Mouse (Mus musculus): ENCODE data around the gene Msi2. TPM values are rescaled to one million over a fixed set of nuclear protein-coding genes. Genes with fewer than 3 reads are reported as not detected.
A peak's percentile ranks its signal among the peaks of the same experiment; 100 is the strongest.

The Msi2 gene
- total RNA-seq, 1 experiment from 2014 or later = 189 TPM

GRCm38 (mm10) chr11:88307616-88308543, 410.4 kb downstream of the Msi2 start:
- no peak for DNase-seq

- DNase-seq = no peak
These were observed 412.6 kb downstream of the Msi2 start for GRCm38 (mm10) chr11:88305759-88306158.

- DNase-seq = peak; percentile 31
These were observed 416.7 kb downstream of the Msi2 start for GRCm38 (mm10) chr11:88301619-88302018.

DNA sequence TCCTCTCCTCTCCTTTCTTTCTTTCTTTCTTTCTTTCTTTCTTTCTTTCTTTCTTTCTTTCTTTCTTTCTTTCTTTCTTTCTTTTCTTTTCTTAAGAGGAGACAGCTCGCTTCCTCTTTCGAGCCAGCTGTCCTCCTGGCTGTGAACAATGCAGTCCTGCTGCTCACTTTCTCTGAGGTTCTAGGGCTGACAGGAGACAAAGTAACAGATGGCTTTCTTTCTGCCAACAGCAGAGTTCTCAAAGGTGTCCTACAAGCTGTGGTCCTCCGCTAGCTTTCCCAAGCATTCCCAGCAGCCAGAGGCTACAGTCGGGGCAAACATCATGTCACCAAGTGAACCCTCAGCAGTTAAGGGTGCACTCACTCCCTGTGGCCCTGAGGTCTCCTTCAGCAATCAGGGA, 419.0 kb downstream of the Msi2 start:
- no peak for DNase-seq

- no peak for DNase-seq
These were observed 420.8 kb downstream of the Msi2 start for GRCm38 (mm10) chr11:88297526-88297925.

- DNase-seq = no peak
These were observed 423.0 kb downstream of the Msi2 start for GRCm38 (mm10) chr11:88295298-88295697.

GRCm38 (mm10) chr11:88294394-88294710, 424.0 kb downstream of the Msi2 start:
- no peak for DNase-seq

- DNase-seq = no peak
These were observed 424.5 kb downstream of the Msi2 start, which contains the start of gene Ccdc182 for GRCm38 (mm10) chr11:88293631-88294393. Gene Ccdc182, plus strand, starts transcription at chr11:88294058.

DNA sequence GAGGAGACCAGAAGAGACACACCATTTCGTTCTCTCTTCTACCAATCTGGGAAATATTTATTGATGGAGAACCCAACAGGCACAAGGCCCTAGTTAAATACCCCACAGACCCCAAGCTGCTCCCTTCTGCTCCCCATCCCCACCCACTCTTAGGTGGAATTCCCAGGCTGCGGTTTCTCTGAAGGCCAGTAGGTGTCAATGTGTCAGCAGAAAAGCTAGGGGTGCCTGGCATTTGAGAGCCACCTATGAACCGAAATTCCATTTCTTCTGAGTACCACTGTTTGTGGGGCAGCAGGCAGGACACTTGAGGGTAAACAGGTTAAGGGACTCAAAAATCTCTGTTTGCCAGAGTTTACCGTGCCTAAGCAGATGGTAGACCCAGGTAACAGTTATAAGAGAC, 426.6 kb downstream of the Msi2 start:
- DNase-seq = peak; percentile 31

DNA sequence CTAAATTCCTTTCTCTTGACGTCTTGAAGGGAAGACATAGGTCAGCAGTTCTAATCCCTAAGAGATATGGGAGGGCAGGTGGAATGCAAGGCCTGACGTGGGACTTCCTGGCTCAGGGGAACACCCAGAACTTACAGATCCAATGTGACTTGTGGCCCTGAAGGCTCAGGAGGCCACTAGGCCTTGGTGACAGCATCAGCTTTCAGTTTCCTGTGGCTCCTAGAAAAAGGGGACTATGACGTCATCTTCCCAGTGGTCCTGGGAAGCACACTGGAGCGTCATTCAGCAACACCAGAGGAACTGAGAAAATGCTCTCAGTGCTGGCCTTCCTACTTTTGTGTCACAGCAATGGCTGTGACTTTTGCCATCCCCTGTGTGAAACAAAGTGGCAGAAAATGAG, 427.1 kb downstream of the Msi2 start:
- DNase-seq = no peak

Small RNA genes lying within 50 kb of the gene (microRNA-seq; reads per million reads assigned to microRNA genes)
- gene Mir378b = 5.1 to 7.1 reads per million in 2 experiments

Other genes with a start within 250 kb of the Msi2 start
- 126 and 129 TPM in 2 replicates for gene Akap1, start 146.1 kb upstream of the Msi2 start, total RNA-seq (2021)
- gene Scpep1, start 237.0 kb upstream of the Msi2 start, total RNA-seq (2021) = 257 and 299 TPM in 2 replicates
- gene Elobl, start 248.4 kb upstream of the Msi2 start, total RNA-seq (2021) = not detected in 2 replicates